Mouse (Mus musculus): ENCODE results near the gene Usp44.
"Not testable (repeated sequence)": the region's sequence is repeated elsewhere in the genome, so short reads cannot be mapped to it uniquely, and the experiment has no call there.

Usp44 gene

DNA sequence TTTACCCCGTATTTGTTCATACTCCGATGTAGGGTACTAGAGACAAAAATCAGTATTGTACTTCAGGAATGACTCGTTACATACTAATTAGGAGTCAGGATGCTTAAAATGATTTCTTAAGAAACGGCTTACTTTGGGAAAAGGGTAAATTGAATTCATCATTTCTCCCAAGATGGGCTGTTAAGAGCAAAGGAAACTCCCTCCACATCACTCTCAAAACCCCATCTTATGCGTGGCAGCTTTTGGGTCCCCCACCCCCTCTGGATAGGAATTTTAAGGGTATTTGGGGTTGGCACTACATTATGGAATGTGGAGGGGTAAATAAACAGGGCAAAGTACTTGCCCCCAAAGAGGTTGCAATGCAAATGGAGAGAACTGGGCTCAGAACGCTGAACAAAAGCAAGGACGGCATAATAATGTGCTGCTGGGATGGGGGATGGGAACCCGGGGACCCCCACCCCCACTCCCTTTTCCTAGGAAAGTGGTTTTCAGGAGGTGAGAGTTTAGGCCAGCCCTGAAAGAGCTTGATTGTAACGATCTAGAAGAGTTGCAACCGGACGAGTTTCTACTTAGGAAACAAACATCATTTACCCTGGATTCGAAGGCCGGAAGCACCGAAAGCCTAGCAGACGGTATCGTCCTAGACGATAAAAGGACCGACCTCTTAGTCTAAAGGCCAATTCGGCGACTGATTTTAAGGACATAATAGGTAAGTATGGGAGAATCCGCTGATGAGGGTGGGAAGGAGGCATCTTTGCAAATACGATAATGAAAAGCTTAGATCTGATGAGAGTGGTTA, at the start of gene Usp44:
Usp44 (plus strand) TSS at position 625 of the 799 bp plus-strand sequence.
- DNase-seq (ENCODE audit: low read depth, low spot score), result no peak

DNA sequence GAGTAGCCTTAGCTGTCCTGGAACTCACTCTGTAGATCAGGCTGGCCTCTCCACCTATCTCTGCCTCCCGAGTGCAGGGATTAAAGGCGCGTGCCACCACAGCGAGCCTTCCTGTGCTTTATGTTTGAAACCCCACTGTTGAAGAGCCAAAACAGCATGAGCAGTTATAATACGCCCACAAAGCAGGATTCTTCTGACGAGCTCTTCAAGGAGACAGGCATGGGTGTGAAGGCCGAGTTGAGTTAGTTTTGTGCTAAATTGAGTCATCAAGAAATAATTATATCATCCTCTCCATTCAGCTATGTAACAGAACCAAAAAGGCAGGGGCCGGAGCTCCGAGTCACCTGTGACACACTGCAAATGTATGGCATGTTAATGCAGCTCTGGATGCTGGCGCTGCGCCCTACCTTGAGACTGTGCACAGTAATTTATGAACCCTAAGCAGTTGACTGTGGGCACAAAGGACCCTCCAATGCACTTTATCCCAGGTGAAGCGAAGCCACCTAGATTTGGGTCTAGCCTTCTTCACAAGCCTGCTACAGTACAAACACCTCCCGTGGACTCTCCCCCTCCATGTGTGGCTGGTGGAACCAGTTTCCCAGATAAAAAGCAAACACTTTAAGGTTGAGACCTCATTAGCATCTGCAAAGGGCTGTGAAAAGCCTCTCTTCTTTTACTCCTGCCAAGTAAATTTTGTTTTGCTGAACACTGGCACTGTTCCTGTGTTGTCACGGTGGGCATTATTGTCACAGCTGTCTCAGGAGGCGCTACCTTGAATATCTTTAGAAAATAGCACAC, 47.9 kb upstream of the Usp44 start:
- no peak for DNase-seq (ENCODE audit: low read depth, low spot score)

DNA sequence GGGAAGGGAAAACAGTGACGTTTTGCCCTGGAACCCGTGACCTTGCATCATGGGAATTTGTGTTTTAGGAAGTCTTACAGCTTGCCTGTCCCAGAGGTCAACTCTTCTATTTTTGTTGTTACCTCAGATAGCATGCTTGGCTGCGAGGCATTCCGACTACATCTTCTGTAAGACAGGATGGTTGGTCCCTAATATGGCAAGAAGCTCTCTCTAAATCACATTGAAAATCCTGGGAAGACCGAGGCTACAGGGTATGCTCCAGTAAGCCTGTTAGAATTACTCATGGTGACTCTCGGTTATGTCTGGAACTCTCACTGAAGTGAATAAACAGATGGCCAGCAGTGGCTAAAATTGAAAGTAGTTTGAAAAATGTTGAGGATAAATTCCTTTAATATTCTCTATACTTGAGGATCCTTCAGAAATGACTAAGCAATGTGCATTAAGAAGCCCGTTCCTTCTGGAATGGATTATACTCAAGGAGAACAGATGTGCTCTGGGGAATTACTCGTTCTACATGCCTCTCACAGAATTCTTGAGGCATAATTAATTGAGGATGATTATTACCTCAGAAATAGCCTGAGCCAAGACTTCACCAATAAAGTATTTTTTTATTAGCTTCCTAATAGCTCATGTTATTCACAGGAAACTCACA, 31.5 kb upstream of the Usp44 start:
- DNase-seq (ENCODE audit: low read depth, low spot score), result no peak

GRCm38 (mm10) chr10:93800363-93800722, 31.0 kb upstream of the Usp44 start:
- no peak for DNase-seq (ENCODE audit: low read depth, low spot score)

DNA sequence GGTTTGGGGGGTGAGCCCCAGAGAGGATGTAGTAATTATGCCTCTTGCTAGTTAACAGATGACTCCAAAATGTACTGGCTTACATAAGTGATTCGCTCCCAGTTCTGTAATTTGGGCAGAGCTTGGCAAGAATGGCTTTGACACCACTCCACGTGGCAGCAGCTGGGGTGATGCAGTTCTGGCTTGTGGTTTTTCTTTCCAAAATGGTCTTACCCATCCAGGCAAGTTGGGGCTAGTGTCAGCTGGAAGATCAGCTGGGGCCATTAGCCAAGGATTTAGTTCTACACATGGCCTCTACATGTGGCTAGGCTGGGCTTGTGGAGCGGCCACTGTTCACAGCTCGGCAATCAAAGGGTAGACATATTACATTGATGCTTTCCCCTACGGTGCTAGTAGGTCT, 30.5 kb upstream of the Usp44 start:
- DNase-seq (ENCODE audit: low read depth, low spot score), result no peak

- no peak for DNase-seq (ENCODE audit: low read depth, low spot score)
Observed at GRCm38 (mm10) chr10:93803199-93803598, 28.2 kb upstream of the Usp44 start.

DNA sequence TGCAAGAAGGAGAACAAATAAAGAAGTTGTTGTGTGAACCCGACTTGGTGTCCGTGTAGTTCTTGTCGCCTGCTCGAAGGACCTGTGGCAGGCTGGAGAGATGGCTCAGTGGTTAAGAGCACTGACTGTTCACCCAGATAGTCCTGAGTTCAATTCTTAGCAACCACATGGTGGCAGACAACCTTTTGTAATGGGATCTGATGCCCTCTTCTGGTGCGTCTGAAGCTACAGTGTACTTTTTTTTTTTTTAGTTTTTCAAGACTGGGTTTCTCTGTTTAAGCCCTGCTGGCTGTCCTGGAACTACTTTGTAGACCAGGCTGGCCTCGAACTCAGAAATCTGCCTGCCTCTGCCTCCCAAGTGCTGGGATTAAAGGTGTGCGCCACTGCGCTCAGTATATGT, 21.9 kb upstream of the Usp44 start:
- not testable (repeated sequence) for DNase-seq (ENCODE audit: low read depth, low spot score)

GRCm38 (mm10) chr10:93810590-93811185, 20.7 kb upstream of the Usp44 start:
- DNase-seq (ENCODE audit: low read depth, low spot score), result no peak

GRCm38 (mm10) chr10:93812098-93812497, 19.3 kb upstream of the Usp44 start:
- DNase-seq (ENCODE audit: low read depth, low spot score), result no peak

DNA sequence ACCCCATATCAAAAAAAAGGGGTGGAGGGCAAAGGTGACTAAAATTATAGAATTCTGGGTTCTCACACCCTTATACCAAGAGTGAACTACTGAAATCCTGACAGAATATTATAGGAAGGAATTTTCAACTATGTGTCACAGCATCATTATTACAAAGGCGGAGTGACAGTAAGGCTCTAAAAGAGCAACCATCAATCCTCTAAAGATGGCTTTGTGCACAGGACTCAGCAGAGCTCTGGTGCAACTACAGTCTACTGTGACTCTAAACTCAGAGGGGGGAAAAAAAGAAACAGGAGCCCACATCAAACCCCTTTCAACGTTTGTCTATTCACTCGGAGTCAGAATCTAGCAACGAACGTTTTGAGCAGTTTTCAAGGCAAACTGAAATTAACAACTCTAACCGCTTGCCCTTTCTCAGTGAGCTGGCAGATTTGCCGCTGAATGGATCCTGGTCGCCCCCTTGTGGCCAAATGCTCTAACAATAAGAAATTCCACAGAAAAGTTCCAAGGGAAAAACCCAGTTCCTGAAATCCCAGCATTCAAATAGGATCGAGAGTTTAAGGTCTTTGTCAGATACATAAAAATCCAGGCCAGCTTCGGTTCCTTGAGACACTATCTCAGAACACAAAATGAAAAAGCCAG, 18.5 kb upstream of the Usp44 start:
- DNase-seq (ENCODE audit: low read depth, low spot score), result no peak

DNA sequence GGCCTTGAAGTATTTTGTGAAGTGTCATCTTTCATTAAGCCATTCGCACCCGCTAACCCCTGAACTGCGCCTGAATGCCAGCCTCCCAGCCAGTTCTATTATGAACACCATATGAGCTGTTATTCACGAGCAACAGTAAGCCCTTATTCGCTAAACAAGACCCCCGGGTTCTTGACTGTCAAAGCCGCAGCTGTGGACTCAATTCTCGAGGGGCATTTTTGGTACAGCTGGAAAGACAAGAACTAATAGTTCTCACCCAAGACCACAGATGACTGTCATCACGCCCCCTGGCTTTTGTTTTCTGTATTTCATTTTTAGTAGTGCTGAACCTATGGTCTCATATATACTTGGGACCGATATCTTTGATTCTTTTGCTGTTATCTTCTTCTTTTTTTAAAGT, 17.6 kb upstream of the Usp44 start:
- no peak for DNase-seq (ENCODE audit: low read depth, low spot score)

DNA sequence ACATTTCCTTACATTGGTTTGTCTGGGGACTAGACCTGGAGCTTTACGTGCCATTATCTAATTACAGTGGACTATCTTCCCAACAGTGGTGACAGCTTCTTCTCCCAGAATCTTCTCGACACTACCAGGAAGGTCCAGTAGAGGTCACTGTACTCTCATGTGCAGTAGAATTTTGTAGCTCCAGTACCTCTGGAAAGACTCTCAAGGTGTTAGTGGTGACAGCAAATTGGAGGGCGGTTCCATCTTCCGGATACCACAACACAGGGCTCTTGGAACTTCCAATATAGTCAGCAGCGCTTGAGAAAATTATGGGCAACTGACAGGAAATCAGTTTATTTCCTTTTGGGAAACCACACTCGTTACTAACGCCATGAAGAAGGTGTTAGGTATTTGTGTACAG, 12.7 kb upstream of the Usp44 start:
- no peak for DNase-seq (ENCODE audit: low read depth, low spot score)

DNA sequence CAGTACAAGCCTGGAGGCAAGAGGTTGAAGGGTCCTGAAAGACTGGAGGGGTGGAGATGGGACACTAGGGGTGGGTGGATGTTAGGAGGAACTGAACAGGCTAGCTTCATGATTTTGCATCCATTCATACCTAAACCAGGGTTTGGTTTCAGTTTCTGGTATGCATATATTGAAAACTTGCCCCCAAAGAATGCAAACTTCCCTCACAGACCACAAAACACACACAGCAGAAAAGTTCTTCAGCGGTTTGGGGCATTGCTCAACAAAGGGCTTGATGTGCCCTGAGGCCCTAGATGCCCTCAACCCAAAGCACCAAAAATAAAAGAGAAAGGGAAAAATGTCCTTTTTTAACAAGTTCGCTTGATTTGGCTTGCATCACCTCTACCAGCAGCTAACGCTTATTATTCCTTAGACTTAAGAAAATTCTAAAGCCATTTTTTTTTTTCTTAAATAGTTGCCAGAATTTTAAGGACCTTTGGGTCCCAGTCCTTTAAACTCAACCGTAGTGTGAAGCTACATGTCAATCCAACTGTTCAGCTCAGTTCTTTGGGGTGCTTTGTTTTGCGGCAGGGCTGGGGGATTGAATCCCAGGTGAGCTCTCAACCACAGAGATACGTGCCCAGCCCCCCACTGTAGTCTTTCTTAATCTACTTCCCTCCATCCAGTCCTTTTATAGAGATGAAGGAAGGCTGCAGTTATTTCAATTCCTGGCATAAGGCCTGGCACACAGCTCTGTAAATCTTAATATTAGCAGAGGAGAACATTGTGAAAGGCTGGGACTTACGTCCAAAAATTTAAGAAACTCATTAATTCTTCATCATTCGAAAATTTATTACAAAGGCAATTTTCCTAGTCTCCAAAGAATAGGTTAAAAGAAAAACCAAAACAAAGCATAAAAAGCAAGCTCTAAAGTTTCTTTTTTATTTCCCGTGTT, 1.2 kb upstream of the Usp44 start:
- DNase-seq (ENCODE audit: low read depth, low spot score), result no peak

GRCm38 (mm10) chr10:93831730-93832574, 597 bp downstream of the Usp44 start:
- no peak for DNase-seq (ENCODE audit: low read depth, low spot score)

- DNase-seq (ENCODE audit: low read depth, low spot score), result no peak
Observed at GRCm38 (mm10) chr10:93832811-93833210, 1.5 kb downstream of the Usp44 start.

DNA sequence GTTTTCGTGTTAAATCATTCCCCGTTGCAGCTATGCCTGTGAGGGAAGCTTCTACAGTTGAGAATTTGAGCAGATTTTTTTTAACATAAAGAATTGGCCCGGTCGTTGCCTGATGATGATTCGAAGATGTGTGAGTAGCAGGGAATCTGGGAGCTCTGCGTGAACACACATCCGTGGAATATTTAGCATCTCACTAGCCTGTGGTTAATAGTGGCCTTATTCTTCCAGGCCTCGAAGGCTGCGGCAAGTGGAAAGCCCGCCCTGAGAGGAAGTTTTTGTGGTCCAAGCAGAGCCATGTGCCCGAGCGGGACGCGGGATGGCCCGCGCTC, 2.0 kb downstream of the Usp44 start:
- DNase-seq (ENCODE audit: low read depth, low spot score), result no peak

- no peak for DNase-seq (ENCODE audit: low read depth, low spot score)
Observed at GRCm38 (mm10) chr10:93833699-93834393, 2.5 kb downstream of the Usp44 start.

- no peak for DNase-seq (ENCODE audit: low read depth, low spot score)
Observed at GRCm38 (mm10) chr10:93834394-93834745, 3.0 kb downstream of the Usp44 start.

GRCm38 (mm10) chr10:93835115-93835514, 3.8 kb downstream of the Usp44 start:
- DNase-seq (ENCODE audit: low read depth, low spot score), result not testable (repeated sequence)

Data from brain, embryonic 18.5 days (tissue).